Mouse (Mus musculus): ENCODE data around the gene Mtap. TPM values are rescaled to one million over a fixed set of nuclear protein-coding genes. Genes with fewer than 3 reads are reported as not detected.

The Mtap gene
- 57.1 TPM for polyA plus RNA-seq (2017; shearing (Covaris generic))

GRCm38 (mm10) chr4:89136906-89137541, at the start of gene Mtap:
TSS of gene Mtap (plus strand) at chr4:89137122.

Other genes starting within 250 kb of the Mtap start
- gene Cdkn2a, start 157.5 kb downstream of the Mtap start, polyA plus RNA-seq (2017; shearing (Covaris generic)) = not detected
- gene Cdkn2b, start 173.9 kb downstream of the Mtap start, polyA plus RNA-seq (2017; shearing (Covaris generic)) = 0.35 TPM